Mouse (Mus musculus): ENCODE measurements around the gene Usp6nl. TPM values are rescaled to one million over a fixed set of nuclear protein-coding genes. Genes with fewer than 3 reads are reported as not detected.

The Usp6nl gene
- polyA plus RNA-seq, 1 experiment = 10.9 TPM

DNA sequence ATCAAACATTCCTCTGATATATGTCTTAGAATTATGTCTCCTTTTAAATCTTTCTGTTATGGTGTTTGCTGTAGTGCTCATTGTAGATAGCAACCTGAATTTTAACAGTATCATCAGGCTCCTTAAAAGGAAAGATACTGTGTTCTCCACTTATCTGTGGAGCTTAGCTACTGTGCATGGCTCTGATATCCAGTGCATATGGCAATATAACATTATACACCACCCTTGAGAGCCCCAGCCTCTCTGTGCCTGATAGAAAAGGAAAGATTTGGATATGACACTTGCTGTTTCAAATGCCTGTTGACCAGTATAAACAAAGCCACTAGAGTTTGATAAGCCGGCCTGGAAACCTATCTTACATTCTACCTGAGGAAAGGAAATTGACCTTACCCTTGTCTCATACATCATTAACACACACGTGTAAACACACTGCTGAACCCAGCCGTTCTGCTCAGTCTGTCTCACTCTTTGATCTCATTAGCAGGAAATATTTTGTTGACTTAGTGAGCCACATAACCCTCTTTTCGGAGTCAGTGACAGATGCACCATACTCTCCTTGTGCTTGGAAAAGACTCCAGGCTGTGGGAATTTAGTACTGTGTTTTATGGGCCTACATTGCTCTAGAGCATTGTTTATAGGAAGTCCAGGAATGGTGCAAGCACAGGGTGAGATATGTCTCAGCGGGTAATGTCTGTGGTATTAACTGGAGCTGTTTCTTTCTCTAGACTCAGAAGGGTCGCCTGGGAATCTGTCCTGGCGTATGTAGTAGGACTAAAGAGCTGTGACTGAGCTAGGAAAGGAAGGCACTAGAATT, 9.1 kb downstream of the Usp6nl start:
- DNase-seq (ENCODE audit: extremely low spot score in 1 of 2, low spot score in 1 of 2) = no peak

DNA sequence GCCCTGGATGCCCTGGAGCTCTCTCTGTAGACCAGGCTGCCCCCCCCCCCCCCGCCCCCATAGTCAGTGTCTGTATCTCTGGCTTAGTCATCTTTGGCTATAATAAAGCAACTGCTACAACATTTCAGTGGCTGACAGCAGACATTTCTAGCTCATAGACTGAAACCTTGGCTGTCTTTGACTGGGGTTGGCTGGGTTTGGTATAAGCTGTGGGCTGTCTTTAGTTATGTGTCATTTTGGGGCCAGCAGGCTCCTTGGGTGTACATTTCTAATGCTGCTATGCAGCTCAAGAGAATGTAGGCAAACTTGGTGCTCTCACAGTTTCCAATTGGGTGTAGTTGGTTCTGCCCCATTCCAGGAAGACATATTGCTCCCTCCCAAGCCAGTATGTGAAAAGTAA, 11.1 kb downstream of the Usp6nl start:
- peak in 1 of 2 experiments; percentile 23 for DNase-seq (ENCODE audit: extremely low spot score in 1 of 2, low spot score in 1 of 2)

DNA sequence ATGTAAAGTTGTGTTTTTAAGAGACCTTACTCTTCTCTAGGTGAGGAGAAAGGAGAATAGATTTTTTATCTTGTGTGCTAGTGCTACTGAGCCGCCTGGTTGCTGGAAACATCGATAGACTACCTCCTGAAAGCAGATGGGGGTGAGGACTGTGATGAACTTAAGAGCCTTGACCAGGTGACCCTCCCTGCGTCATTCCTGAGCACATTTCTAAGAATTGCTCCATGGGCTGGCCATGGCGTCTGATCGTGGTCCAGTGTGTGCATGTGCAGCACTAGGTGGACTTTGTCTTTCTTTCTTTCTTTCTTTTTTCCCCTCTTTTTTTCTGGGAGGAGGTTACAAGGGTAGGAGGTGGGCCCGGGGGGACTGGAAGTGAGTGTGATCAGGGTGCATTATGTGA, 11.5 kb downstream of the Usp6nl start:
- no peak for DNase-seq (ENCODE audit: extremely low spot score in 1 of 2, low spot score in 1 of 2)

DNA sequence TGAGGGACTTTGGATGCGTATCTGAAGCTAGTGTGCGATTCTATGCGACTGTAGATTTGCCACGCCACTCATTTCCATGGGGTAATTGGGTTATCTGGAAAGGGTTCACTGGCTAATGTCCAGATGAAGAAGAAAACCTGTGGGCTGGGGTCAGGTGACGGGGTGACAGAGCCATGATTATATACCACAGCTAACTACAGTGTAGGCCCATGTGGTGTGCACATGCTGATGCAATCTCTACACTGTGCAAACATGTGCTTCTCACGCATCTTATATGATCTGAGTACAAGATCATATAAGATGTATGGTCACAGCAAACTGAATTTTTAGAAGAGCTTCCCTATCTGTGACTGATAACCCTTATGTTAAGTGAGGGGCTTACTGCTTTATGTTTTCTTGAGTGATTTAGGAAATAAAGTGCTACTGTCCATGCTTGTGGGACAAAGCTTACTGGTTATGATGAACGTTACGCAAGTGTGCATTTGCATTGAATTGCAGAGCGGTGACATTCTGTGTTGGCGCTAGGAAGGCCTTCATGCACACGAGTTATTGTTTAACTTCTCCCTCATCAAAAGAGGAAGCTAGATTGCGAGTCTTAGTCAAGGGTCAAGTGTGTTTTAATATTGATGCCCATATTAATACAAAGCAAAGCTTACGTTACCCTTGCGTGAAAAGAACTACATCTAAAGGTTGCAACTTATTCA, 12.7 kb downstream of the Usp6nl start:
- no peak for DNase-seq (ENCODE audit: extremely low spot score in 1 of 2, low spot score in 1 of 2)

DNA sequence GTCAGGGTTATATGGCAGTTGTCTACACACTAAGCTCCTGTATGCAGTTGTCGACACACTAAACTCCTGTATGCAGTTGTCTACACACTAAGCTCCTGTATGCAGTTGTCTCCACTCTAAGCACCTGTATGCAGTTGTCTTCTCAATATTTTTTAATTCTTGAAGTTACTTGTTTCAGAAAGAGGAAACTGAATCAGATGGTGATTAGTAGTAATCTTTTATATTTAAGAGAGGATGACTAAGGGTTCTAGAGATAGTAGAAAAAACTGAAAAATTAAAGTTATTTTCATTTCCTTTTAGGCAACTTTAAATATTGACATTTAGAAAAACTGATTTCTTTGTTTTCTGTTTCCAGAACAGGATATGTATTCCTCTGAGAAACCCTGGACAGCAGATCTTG, 13.5 kb downstream of the Usp6nl start:
- no peak for DNase-seq (ENCODE audit: extremely low spot score in 1 of 2, low spot score in 1 of 2)

DNA sequence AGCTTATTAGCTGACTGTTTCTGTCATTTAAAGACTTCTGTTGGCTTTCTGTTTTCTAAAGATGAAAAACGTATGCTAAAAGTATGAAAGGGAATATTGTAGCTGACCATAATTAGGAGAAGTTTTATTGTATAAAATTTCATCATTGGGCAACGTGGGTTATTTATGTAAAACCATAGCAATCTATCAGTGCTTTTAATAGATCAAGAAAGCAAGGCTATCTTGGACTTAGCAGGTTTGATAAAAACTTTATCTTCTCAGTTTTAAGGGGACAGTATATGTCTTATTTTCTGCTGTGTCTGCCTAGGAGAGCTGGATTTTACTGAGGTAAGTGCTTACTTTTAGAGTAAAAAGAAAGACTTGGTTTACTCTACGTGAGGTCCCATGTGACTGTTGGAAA, 14.2 kb downstream of the Usp6nl start:
- DNase-seq (ENCODE audit: extremely low spot score in 1 of 2, low spot score in 1 of 2) = no peak

DNA sequence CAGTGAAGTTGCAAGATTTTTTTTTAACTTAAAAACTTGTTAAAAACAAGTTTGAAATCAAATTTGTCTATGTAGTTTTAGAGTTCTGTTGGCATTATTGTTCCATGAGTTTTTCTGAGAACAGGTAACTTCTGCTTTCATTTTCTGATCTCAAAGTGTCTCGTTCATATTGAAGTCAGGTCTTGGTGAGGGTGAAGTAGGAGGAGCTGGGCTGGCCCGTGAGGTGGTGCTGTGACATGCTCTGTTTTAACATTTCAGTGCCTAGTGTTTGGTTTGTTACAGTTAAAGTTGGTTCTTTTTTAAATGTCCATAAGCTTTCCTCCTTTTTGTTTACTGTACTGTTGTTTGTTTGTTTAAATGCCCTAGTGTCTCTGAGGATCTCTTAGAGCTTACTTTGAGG, 15.0 kb downstream of the Usp6nl start:
- no peak for DNase-seq (ENCODE audit: extremely low spot score in 1 of 2, low spot score in 1 of 2)

DNA sequence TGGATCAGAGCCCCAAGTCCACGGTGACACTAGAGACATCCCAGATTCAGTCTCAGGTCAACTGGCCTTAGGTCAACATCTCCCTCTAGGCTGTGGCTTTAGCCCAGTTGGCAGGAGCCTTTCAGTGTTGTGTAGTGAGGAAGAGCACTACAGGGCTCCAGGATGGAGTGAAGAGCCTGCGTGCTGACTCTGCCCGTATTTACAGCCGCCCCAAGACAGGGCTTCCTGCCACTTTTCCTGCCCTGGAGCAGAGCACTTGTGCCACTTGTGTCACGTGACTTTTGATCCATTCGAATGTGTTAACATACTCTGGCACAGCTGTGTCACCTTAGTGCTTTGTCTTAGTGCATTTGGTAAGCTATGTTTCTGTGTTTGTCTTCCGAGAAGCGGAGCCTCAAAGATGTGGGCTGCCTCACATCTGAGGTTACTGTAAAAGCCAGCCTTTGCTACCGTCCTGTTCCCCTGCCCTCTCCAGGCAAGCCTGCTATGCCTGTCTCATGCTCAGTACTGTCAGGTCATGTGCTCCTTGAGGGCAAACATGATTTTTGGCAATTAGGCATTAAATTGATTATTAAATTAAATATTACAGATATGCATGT, 15.7 kb downstream of the Usp6nl start:
- DNase-seq (ENCODE audit: extremely low spot score in 1 of 2, low spot score in 1 of 2) = no peak

DNA sequence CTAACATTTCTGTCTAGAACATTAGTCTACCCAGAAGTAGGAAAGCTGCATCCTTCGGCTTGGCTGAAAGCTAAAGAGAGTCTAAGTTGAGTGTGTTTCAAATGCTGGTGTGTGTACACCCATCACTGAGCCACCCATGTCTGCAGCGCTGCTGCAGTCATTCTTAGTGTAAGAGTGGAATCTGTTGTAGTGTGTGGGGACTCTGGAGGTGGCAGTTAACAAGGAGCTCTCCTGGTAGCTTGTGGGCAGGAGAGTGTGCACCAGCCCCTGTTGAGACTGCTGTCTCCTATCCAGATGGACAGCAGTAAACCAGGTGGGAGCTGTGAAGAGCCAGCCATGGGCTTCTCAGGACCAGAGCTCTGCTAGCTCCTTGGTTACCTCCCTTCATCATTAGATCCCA, 18.0 kb downstream of the Usp6nl start:
- peak in 1 of 2 experiments; percentile 40 for DNase-seq (ENCODE audit: extremely low spot score in 1 of 2, low spot score in 1 of 2)

DNA sequence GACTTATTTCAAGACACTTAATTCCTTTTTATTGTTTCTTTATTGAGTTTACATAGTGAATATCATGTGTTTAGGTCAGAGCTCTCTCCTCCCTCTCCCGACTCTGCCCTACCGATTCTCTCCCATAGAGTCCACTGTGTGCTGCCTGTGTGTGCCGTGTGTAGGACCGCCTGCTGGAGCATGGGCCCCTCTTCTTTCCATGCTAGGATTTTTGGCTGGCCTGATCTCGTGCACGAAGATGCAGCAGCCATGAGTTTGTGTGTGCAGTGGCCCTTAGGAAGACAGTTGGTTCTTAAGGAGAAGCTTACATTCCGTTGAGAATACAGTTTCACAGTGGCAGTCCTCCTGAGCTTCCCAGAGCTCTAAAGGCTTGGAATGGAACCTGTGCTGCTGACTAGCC, 19.0 kb downstream of the Usp6nl start:
- DNase-seq (ENCODE audit: extremely low spot score in 1 of 2, low spot score in 1 of 2) = no peak

DNA sequence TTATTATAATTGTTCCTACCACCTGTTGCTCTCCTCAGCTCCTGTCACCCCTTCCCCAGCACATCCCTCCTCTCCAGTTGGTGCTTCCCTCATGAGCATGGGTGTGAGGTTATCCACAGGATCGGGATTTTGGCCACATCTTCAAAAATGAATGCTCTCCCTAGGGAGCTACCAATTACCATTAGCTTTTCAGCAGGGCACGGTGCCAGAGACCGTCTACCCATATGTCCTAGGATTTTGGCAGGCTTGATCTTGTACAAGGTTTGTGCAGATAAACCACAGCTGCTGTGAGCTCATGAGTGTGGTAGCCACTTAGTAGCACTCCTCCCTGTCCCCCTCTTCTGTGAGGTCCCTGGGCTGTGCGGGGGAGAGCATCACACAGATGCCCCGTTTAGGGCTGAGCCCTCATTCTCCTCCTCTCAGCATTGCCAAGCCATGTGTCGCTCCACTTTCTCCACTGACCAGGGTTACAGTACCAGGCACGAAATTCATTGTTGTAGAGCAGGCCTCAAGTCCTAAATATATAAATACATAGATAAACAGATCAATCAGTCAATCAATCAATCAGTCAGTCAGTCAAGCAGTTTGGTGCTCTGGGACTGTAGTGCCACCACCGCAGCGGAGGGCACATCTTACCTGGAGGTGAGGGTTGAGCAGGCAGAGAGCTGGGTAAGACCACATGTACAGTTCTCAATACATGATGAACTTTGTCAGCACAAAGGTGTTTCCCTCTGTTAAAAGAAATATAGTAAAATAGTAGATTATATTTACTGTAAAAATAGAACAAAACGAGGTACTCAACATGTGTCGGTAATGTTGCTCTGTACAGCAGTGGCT, 27.0 kb downstream of the Usp6nl start:
- DNase-seq (ENCODE audit: extremely low spot score in 1 of 2, low spot score in 1 of 2) = no peak

DNA sequence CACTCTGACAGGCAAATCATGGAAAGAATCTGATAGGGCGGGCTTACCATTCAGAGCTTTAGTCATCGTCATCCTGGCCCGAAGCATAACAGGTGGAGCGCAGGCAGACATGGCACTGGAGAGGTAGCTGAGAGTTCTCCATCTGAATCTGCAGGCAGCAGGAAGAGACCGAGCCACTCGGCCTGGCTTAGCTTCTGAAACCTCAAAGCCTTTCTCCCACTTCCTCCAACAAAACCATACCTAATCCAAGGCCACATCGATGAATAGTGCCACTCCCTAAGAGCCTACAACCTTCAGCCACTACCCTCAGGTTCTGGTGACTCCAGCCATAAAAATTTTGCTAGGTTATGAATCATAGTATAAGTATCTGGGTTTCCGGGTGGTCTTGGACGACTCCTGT, 27.7 kb downstream of the Usp6nl start:
- no peak for DNase-seq (ENCODE audit: extremely low spot score in 1 of 2, low spot score in 1 of 2)

DNA sequence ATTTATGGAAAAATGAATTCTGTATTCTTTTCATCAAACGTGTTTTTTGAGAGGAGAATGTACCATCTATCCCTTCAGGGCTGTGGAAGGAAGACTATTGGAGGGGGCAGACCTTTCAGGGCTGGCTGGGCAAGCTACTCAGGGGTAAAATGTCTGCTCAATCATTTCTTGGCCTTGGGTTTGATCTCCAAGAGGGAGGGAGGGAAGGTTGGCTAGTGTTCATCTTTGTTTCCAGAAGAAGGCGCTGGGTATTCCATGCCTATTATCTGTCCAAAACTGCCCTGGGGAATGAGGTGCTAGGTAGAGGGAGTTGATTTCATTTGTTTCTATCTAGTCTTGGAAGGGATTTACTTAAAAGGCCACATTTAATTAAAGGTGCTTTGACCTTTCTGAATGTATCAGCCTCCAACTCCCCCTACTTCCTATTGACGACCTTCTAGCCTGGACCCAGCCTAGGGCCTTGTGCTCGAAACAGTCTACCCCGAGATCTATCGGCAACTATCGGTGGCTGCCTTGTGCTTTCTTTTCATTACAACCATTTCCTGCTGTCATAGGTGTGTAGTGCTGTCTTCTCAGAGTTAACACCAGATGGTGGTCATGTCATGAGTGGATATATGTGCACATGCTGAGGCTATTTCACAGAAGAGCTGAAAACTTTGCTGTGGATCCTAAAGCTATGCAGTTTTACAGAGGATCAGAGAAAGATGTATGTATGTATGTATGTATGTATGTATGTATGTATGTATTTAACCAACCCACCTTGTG, 28.6 kb downstream of the Usp6nl start:
- no peak for DNase-seq (ENCODE audit: extremely low spot score in 1 of 2, low spot score in 1 of 2)

DNA sequence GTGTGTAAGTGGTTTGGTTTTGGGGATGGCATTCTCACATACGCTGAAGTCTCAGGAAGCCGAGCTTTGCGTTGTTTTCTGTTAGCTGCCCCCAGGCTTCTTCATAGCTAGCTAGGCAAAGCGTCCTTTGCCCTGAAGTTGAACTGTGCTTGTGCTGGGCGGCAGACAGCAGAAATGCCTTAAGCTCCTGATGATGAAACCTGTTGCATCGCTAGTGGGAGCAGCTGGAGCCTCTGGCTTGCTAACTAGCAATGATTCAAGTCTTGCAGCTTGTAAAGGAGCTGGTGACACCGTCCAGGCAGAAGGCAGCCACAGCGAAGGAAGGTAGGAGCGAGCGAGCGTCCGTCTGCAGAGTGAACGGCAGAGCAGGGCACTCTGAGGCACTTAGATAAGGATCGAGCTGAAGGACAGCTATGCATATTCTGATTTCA, 30.1 kb downstream of the Usp6nl start:
- DNase-seq (ENCODE audit: extremely low spot score in 1 of 2, low spot score in 1 of 2) = peak in 1 of 2 experiments; percentile 13

DNA sequence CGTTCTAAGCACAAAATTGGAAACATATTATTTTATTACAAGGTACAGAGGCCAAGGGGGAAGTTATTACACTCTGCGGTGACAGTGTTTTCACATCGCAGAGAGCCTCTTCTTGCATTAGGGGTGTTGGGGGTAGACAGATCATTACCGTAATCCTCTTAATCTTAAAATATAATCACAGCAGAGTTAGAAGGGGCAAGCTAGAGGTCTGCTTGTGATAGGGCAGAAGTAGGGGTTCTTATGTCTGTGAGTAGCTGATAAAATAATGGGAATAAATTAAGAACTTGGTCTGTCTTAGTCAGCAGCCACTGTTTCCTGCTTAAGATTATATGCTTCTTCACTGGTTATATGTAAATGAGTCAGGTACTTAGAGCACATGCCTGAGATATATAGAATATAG, 30.6 kb downstream of the Usp6nl start:
- no peak for DNase-seq (ENCODE audit: extremely low spot score in 1 of 2, low spot score in 1 of 2)

DNA sequence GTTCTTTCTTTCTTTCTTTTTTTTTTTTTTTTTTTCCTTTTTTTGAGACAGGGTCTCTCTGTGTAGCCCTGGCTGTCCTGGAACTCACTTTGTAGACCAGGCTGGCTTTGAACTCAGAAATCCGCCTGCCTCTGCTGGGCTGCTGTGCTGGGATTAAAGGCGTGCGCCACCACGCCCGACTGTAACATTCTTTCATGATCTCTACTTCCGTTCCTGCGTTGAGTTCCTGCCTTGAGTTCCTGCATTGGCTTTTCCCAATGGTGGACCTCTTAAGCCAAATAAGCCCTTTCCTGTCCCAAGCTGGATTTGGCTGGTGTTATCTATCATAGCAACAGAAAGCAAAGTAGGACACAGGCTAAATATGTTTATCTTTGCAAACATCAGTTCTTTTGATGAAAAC, 34.8 kb downstream of the Usp6nl start:
- DNase-seq (ENCODE audit: extremely low spot score in 1 of 2, low spot score in 1 of 2) = no peak

DNA sequence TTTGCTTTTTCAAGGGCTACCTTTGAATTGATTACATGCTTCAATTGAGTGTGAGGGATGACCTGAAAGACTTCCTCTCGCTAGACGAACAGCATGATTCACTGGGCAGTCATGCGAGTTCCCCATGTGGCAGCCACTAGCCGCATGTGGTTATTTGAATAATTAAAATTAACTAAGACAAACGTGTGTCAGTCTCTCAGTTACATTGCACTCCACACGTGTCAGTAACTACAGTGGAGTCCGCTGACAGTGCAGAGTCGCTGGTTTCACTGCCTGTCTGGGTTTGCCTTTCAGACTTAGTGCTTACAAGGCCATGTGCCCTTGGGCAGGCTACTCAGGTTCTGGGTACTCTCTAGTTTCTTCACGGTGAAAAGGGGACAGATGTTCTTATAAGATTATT, 37.2 kb downstream of the Usp6nl start:
- no peak for DNase-seq (ENCODE audit: extremely low spot score in 1 of 2, low spot score in 1 of 2)

DNA sequence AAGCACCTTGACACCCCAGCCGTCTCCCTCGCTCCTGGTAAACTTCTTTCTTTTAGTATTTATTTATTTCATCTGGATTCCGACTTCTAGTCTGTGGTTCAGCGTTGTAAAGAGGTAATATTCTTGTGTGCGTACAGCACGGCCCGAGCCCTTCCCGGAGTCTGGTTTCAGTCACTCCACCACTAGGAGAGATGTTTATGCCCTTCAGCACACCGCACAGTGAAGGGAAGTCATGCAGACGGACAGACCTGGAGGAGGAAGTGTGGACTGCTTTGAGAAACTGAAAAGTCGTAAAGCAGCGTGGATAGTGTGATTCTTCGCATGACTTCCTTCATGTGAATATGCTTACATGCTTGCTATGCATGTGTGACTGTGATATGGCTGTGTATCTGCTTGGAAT, 40.7 kb downstream of the Usp6nl start:
- no peak for DNase-seq (ENCODE audit: extremely low spot score in 1 of 2, low spot score in 1 of 2)

DNA sequence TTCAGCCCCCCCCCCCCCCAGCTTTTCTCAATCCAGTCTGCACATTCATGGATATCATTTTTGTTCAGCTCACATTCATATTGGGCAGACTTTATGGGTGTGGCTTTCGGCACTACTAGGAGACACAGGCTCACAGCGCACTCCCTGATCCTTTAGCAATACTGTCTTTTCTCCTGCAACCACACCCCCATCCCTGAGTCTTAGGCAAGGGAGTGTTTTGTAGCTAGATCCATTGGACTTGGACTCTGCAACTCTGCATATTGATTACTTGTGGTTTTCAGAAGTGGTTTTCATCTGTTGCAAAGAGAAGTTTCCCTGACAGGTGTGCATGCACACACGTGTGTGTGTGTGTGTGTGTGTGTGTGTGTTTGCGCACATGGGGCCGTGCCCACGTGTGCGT, 41.5 kb downstream of the Usp6nl start:
- DNase-seq (ENCODE audit: extremely low spot score in 1 of 2, low spot score in 1 of 2) = no peak

DNA sequence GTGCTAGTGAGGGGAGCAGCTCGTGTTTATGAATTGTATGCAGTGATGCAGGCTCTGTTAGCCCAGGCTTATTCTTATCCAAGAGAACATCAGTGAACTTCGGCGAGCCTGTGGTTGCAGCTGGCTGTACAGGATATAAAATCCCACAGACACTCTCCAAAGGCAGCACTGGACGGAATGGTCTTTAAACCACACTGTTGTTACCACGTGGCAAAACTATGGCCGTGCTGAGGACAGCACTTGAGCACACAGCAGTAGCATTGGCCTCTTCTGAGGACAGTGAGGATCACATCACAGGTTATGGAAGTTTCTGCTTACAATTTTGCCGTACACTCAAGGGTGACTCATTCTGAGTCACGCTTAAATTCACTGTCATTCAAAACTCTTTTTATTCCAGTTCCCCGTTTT, 44.1 kb downstream of the Usp6nl start:
- peak in 1 of 2 experiments; percentile 31 for DNase-seq (ENCODE audit: extremely low spot score in 1 of 2, low spot score in 1 of 2)
